Mouse (Mus musculus): ENCODE data around the gene Mael. TPM values are rescaled to one million over a fixed set of nuclear protein-coding genes. Genes with fewer than 3 reads are reported as not detected.
A peak's percentile ranks its signal among the peaks of the same experiment; 100 is the strongest.

Mael gene
- polyA plus RNA-seq, 1 experiment from 2014 or later: not detected

- Histone ChIP-seq H3K4me2 (no peak overlapping the region), H3K9ac (no peak overlapping the region), H3K27ac (no peak overlapping the region), H3K36me3 (no peaks in the 10 kb centered on the region), H3K9me3 (no peaks in the 10 kb centered on the region), H3K4me3 (no peak overlapping the region), H3K4me1 (replicated peaks) (peaks cover 4% of the 10 kb centered on the region; the same call in 1 of the 2 replicates), H3K27me3 (peaks cover 12% of the 10 kb centered on the region)
- WGBS: 91% methylated on average over 14 of the region's 14 CpGs
- no peak for ATAC-seq (ENCODE audit: low FRiP score)
Observed at GRCm38 (mm10) chr1:166164580-166164979, 74.0 kb downstream of the Mael start.

GRCm38 (mm10) chr1:166160569-166161445, 77.7 kb downstream of the Mael start:
- WGBS: 13% methylated on average over 24 of the region's 24 CpGs
- H3K27me3 ChIP-seq: peaks cover 30% of the 10 kb centered on the region
- H3K9me3 ChIP-seq: no peaks in the 10 kb centered on the region
- peaks cover 4% of the 10 kb centered on the region; the same call in 1 of the 2 replicates for H3K4me1 ChIP-seq (replicated peaks)
- H3K27ac ChIP-seq: no peak overlapping the region
- peak; percentile 62 for ATAC-seq (ENCODE audit: low FRiP score)
- peak overlapping the region; percentile 62; the same call in 1 of the 2 replicates for H3K9ac ChIP-seq
- H3K4me3 ChIP-seq: peak overlapping the region; percentile 19; the same call in 1 of the 2 replicates
- no peaks in the 10 kb centered on the region for H3K36me3 ChIP-seq
- H3K4me2 ChIP-seq: peak overlapping the region; percentile 52

GRCm38 (mm10) chr1:166160111-166160510, 78.4 kb downstream of the Mael start:
- Histone ChIP-seq H3K36me3 (no peaks in the 10 kb centered on the region), H3K4me1 (replicated peaks) (peaks cover 4% of the 10 kb centered on the region; the same call in 1 of the 2 replicates), H3K4me3 (no peak overlapping the region), H3K27me3 (peaks cover 37% of the 10 kb centered on the region), H3K27ac (no peak overlapping the region), H3K9me3 (no peaks in the 10 kb centered on the region), H3K4me2 (peak overlapping the region; percentile 52), H3K9ac (peak overlapping the region; percentile 62; the same call in 1 of the 2 replicates)
- WGBS: 65% methylated on average over 5 of the region's 5 CpGs
- ATAC-seq (ENCODE audit: low FRiP score): no peak

- Histone ChIP-seq H3K27me3 (peaks cover 41% of the 10 kb centered on the region), H3K9ac (no peak overlapping the region), H3K9me3 (no peaks in the 10 kb centered on the region), H3K4me1 (replicated peaks) (peaks cover 4% of the 10 kb centered on the region; the same call in 1 of the 2 replicates), H3K4me3 (no peak overlapping the region), H3K36me3 (no peaks in the 10 kb centered on the region), H3K4me2 (no peak overlapping the region), H3K27ac (no peak overlapping the region)
- no peak for ATAC-seq (ENCODE audit: low FRiP score)
- 69% methylated on average over 9 of the region's 9 CpGs for WGBS
Observed at GRCm38 (mm10) chr1:166158664-166159063, 79.9 kb downstream of the Mael start.

- WGBS: 84% methylated on average over 12 of the region's 12 CpGs
- H3K4me3 ChIP-seq: no peak overlapping the region
- H3K36me3 ChIP-seq: no peaks in the 10 kb centered on the region
- H3K9ac ChIP-seq: no peak overlapping the region
- H3K27ac ChIP-seq: no peak overlapping the region
- H3K27me3 ChIP-seq: peaks cover 43% of the 10 kb centered on the region
- H3K4me2 ChIP-seq: no peak overlapping the region
- no peaks in the 10 kb centered on the region for H3K9me3 ChIP-seq
- ATAC-seq (ENCODE audit: low FRiP score): no peak
- H3K4me1 ChIP-seq (replicated peaks): peaks cover 4% of the 10 kb centered on the region; the same call in 1 of the 2 replicates
Observed at GRCm38 (mm10) chr1:166157712-166158111, 80.8 kb downstream of the Mael start.

- whole genome bisulfite sequencing: 54% methylated on average over 10 of the region's 10 CpGs
- peaks cover 41% of the 10 kb centered on the region for H3K27me3 ChIP-seq
- H3K9ac ChIP-seq: no peak overlapping the region
- H3K27ac ChIP-seq: no peak overlapping the region
- H3K36me3 ChIP-seq: no peaks in the 10 kb centered on the region
- peaks cover 3% of the 10 kb centered on the region; the same call in 1 of the 2 replicates for H3K4me1 ChIP-seq (replicated peaks)
- H3K4me2 ChIP-seq: no peak overlapping the region
- H3K9me3 ChIP-seq: no peaks in the 10 kb centered on the region
- H3K4me3 ChIP-seq: no peak overlapping the region
- no peak for ATAC-seq (ENCODE audit: low FRiP score)
Observed at GRCm38 (mm10) chr1:166155113-166155494, 83.4 kb downstream of the Mael start.

GRCm38 (mm10) chr1:166154162-166155112, 84.1 kb downstream of the Mael start:
- peak; percentile 46 for ATAC-seq (ENCODE audit: low FRiP score)
- Histone ChIP-seq H3K4me2 (peak overlapping the region; percentile 39), H3K4me3 (no peak overlapping the region), H3K36me3 (no peaks in the 10 kb centered on the region), H3K4me1 (replicated peaks) (peaks cover 3% of the 10 kb centered on the region; the same call in 1 of the 2 replicates), H3K27me3 (peaks cover 35% of the 10 kb centered on the region), H3K9me3 (no peaks in the 10 kb centered on the region), H3K9ac (peak overlapping the region; percentile 2; the same call in 1 of the 2 replicates), H3K27ac (no peak overlapping the region)
- WGBS: 15% methylated on average over 29 of the region's 29 CpGs

- Histone ChIP-seq H3K27ac (no peak overlapping the region), H3K9ac (no peak overlapping the region), H3K4me3 (no peak overlapping the region), H3K9me3 (no peaks in the 10 kb centered on the region), H3K27me3 (peaks cover 27% of the 10 kb centered on the region), H3K4me2 (no peak overlapping the region), H3K36me3 (no peaks in the 10 kb centered on the region), H3K4me1 (replicated peaks) (peaks cover 3% of the 10 kb centered on the region; the same call in 1 of the 2 replicates)
- WGBS: 12% methylated on average over 18 of the region's 18 CpGs
- ATAC-seq (ENCODE audit: low FRiP score): peak; percentile 55
Observed at GRCm38 (mm10) chr1:166153351-166154120, 85.0 kb downstream of the Mael start.

- ATAC-seq (ENCODE audit: low FRiP score): no peak
- Histone ChIP-seq H3K4me3 (no peak overlapping the region), H3K36me3 (no peaks in the 10 kb centered on the region), H3K4me2 (no peak overlapping the region), H3K9ac (no peak overlapping the region), H3K27ac (no peak overlapping the region), H3K9me3 (no peaks in the 10 kb centered on the region), H3K4me1 (replicated peaks) (peaks cover 3% of the 10 kb centered on the region; the same call in 1 of the 2 replicates), H3K27me3 (peaks cover 22% of the 10 kb centered on the region)
- WGBS: 89% methylated on average over 10 of the region's 10 CpGs
Observed at GRCm38 (mm10) chr1:166152034-166152433, 86.5 kb downstream of the Mael start.

- 50% methylated on average over 11 of the region's 11 CpGs for WGBS
- Histone ChIP-seq H3K4me2 (no peak overlapping the region), H3K27ac (no peak overlapping the region)
Observed at GRCm38 (mm10) chr1:166151341-166151740, 87.2 kb downstream of the Mael start.

More at GRCm38 (mm10) chr1:166151341-166151740, 87.2 kb downstream of the Mael start:
- H3K27me3 ChIP-seq: peaks cover 21% of the 10 kb centered on the region
- H3K9ac ChIP-seq: no peak overlapping the region
- peaks cover 3% of the 10 kb centered on the region; the same call in 1 of the 2 replicates for H3K4me1 ChIP-seq (replicated peaks)
- no peaks in the 10 kb centered on the region for H3K9me3 ChIP-seq
- no peak for ATAC-seq (ENCODE audit: low FRiP score)
- H3K36me3 ChIP-seq: no peaks in the 10 kb centered on the region
- no peak overlapping the region for H3K4me3 ChIP-seq
